Comparison of ENCODE assay signal across 21 mouse cellular contexts in the genomic region with DNA sequence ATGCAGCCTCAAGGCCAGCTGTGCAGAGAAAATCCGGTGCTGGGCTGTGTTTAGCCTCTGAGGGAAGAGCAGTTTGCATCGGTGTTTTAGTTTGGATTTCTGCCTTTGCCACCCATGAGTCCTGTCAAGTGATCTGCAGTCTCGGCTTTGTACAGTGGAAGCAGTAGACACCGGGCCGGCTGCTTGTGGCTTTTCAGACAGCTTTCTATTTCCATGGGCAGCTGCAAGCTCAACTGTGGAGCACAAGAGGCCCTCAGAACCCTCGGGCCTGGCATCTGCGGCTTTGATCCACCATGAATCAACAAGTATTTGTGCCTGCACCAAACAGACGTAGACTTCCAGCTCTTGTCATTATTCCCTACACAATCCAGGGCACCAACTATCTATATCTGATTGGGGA.
"Had no signal": no experiment of that assay in that cellular context is flagged by ENCODE, and none has a peak within 500 bp of the region (broad histone marks: within the 10 kb centered on the region; RNA-seq: fewer than 3 reads in every experiment).

No protein-coding gene starts in this region.

- DNase-seq: gastrocnemius, adult 2 months; gastrocnemius, postnatal 10 days; gastrocnemius, postnatal 25 days; heart, adult 18-20 months; heart, postnatal 10 days; heart, postnatal 4 days; kidney, adult 18-20 months; kidney, adult 8-10 months; kidney, postnatal 10 days; kidney, postnatal 36 days; layer of hippocampus, adult 9-11 months; layer of hippocampus, postnatal 36 days; left cerebral cortex, postnatal 4 days had no signal

- H3K27me3 ChIP-seq: hindbrain, embryonic 12.5 days; intestine, embryonic 15.5 days; limb, embryonic 13.5 days; limb, embryonic 15.5 days had no signal

- H3K27ac ChIP-seq: gastrocnemius, adult 2 months; heart, embryonic 10.5 days; hindbrain, embryonic 10.5 days; hindbrain, embryonic 12.5 days; hindbrain, embryonic 14.5 days; intestine, embryonic 15.5 days; limb, embryonic 13.5 days; limb, embryonic 15.5 days had no signal

- H3K4me3 ChIP-seq: gastrocnemius, adult 2 months; heart, embryonic 10.5 days; heart, embryonic 12.5 days; hindbrain, embryonic 10.5 days; hindbrain, embryonic 12.5 days; intestine, embryonic 15.5 days; limb, embryonic 13.5 days; limb, embryonic 15.5 days had no signal

- H3K4me1 ChIP-seq: intestine, embryonic 15.5 days; limb, embryonic 13.5 days; limb, embryonic 15.5 days had no signal
